Mouse (Mus musculus): ENCODE measurements around the gene H2-M10.1.
"Not testable (repeated sequence)": the region's sequence is repeated elsewhere in the genome, so short reads cannot be mapped to it uniquely, and the experiment has no call there.

Gene H2-M10.1

GRCm38 (mm10) chr17:36326055-36326454 is at the start of gene H2-M10.1:
Gene H2-M10.1, minus strand, starts transcription at chr17:36326155.
- no peak for DNase-seq (ENCODE audit: low spot score in 2 of 2)

GRCm38 (mm10) chr17:36368317-36368716 is 42.4 kb upstream of the H2-M10.1 start, which contains the start of gene H2-M10.3:
Gene H2-M10.3, minus strand, starts transcription at chr17:36368417.
- not testable (repeated sequence) for DNase-seq (ENCODE audit: low spot score in 2 of 2)

GRCm38 (mm10) chr17:36362404-36362803 is 36.4 kb upstream of the H2-M10.1 start:
- not testable (repeated sequence) for DNase-seq (ENCODE audit: low spot score in 2 of 2)

- DNase-seq (ENCODE audit: low spot score in 2 of 2) = not testable (repeated sequence)
Observed at GRCm38 (mm10) chr17:36357512-36357911, 31.6 kb upstream of the H2-M10.1 start.

GRCm38 (mm10) chr17:36355763-36356162 is 29.8 kb upstream of the H2-M10.1 start:
- DNase-seq (ENCODE audit: low spot score in 2 of 2) = no peak

- DNase-seq (ENCODE audit: low spot score in 2 of 2) = peak in 1 of 2 experiments; percentile 19
Observed at GRCm38 (mm10) chr17:36355343-36355742, 29.4 kb upstream of the H2-M10.1 start.

GRCm38 (mm10) chr17:36315689-36316253 is 10.2 kb downstream of the H2-M10.1 start:
- DNase-seq (ENCODE audit: low spot score in 2 of 2) = no peak

- peak; percentile 19 for DNase-seq (ENCODE audit: low spot score in 2 of 2)
Observed at GRCm38 (mm10) chr17:36315041-36315688, 10.8 kb downstream of the H2-M10.1 start.

GRCm38 (mm10) chr17:36314511-36314910 is 11.4 kb downstream of the H2-M10.1 start:
- DNase-seq (ENCODE audit: low spot score in 2 of 2) = no peak

GRCm38 (mm10) chr17:36309293-36309692 is 16.7 kb downstream of the H2-M10.1 start:
- no peak for DNase-seq (ENCODE audit: low spot score in 2 of 2)

- peak; percentile 36 to 51 for DNase-seq (ENCODE audit: low spot score in 2 of 2)
Observed at GRCm38 (mm10) chr17:36308855-36309254, 17.1 kb downstream of the H2-M10.1 start.

GRCm38 (mm10) chr17:36286390-36286789 is 39.6 kb downstream of the H2-M10.1 start, which contains the start of gene H2-M10.2:
Gene H2-M10.2, minus strand, starts transcription at chr17:36286490.
- DNase-seq (ENCODE audit: low spot score in 2 of 2) = no peak

- DNase-seq (ENCODE audit: low spot score in 2 of 2) = no peak
Observed at GRCm38 (mm10) chr17:36281521-36282245, 44.3 kb downstream of the H2-M10.1 start.

- no peak for DNase-seq (ENCODE audit: low spot score in 2 of 2)
Observed at GRCm38 (mm10) chr17:36274776-36275175, 51.2 kb downstream of the H2-M10.1 start.

- no peak for DNase-seq (ENCODE audit: low spot score in 2 of 2)
Observed at GRCm38 (mm10) chr17:36273796-36274195, 52.2 kb downstream of the H2-M10.1 start.
